Comparison of ENCODE assay signal across 8 mouse cellular contexts in the genomic region with DNA sequence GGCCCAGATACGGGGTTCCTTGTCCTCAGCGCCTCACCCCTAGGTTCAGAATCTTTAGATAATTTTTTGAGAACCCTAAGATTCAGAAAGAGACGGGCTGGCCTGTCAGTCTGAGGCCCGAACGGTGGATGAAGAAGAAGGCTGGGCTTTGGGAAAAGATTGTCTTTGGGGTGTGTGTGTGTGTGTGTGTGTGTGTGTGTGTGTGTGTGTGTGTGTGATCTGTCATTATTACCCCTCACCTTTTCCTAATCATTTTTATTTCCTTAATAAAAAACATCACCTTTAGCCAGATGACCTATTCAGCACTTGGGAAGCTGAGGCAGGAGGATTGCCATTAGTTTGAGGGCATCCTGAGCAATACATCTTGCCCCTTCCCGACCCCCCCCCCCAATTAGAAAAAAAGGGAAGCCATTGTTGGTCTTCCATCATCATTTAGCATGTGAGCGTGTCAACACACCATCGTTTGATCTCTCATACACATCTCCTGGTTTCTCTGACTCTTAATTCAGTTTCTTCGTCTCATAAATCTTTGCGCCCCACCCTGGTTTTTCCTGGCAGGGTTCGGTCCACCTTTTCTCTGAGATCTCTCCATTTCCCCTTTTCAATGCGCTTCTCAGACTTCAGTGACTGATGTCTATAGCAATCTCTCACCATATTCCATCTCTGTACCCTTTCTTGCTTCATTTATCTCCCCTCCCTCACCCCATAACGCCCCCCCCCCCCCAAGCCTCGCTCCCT. TPM values are rescaled to one million over a fixed set of nuclear protein-coding genes. Genes with fewer than 3 reads are reported as not detected.
DNase-seq lines count a peak whose midpoint lies in the region; ATAC-seq lines count a peak whose summit lies in the region.

No protein-coding gene starts in this region.

- peak overlapping the region; percentile 68 for H3K4me3 ChIP-seq in kidney, embryonic 16.5 days (ENCODE audit: low read length)
- H3K4me3 ChIP-seq in embryonic facial prominence, embryonic 12.5 days, result peak overlapping the region; percentile 93; the same call in 1 of the 2 replicates
- peak overlapping the region; percentile 94 for H3K4me3 ChIP-seq in hindbrain, embryonic 15.5 days
- H3K4me3 ChIP-seq in midbrain, embryonic 15.5 days, result peak overlapping the region; percentile 86

- no peak for ATAC-seq in kidney, embryonic 16.5 days (ENCODE audit: low FRiP score, low TSS enrichment)
- ATAC-seq in embryonic facial prominence, embryonic 12.5 days (ENCODE audit: insufficient number of reproducible peaks, insufficient read depth, low FRiP score, low TSS enrichment), result no peak
- no peak for ATAC-seq in hindbrain, embryonic 15.5 days (ENCODE audit: low FRiP score, low read depth)
- ATAC-seq in midbrain, embryonic 15.5 days (replicated peaks), result no peak
- ATAC-seq in inflammation-experienced regulatory T-cells, adult 6 months, result no peak

- peaks cover 60% of the 10 kb centered on the region for H3K4me1 ChIP-seq in kidney, embryonic 16.5 days (ENCODE audit: insufficient read depth, low read length)
- peaks cover 47% of the 10 kb centered on the region for H3K4me1 ChIP-seq in embryonic facial prominence, embryonic 12.5 days
- peaks cover 57% of the 10 kb centered on the region for H3K4me1 ChIP-seq in hindbrain, embryonic 15.5 days (replicated peaks)
- H3K4me1 ChIP-seq in midbrain, embryonic 15.5 days, result peaks cover 43% of the 10 kb centered on the region

- no peaks in the 10 kb centered on the region for H3K9me3 ChIP-seq in kidney, embryonic 16.5 days (ENCODE audit: low read length)
- H3K9me3 ChIP-seq in embryonic facial prominence, embryonic 12.5 days, result no peaks in the 10 kb centered on the region
- no peaks in the 10 kb centered on the region for H3K9me3 ChIP-seq in hindbrain, embryonic 15.5 days
- H3K9me3 ChIP-seq in midbrain, embryonic 15.5 days, result no peaks in the 10 kb centered on the region

- H3K4me2 ChIP-seq in kidney, embryonic 16.5 days (replicated peaks; ENCODE audit: low read depth, low read length), result peak overlapping the region; percentile 99
- H3K4me2 ChIP-seq in embryonic facial prominence, embryonic 12.5 days (replicated peaks), result peak overlapping the region; percentile 99
- peak overlapping the region; percentile 98 for H3K4me2 ChIP-seq in hindbrain, embryonic 15.5 days
- peak overlapping the region; percentile 95 for H3K4me2 ChIP-seq in midbrain, embryonic 15.5 days

- peak overlapping the region; percentile 100 for H3K9ac ChIP-seq in kidney, embryonic 16.5 days (replicated peaks; ENCODE audit: low read length)
- H3K9ac ChIP-seq in embryonic facial prominence, embryonic 12.5 days, result peak overlapping the region; percentile 36
- peak overlapping the region; percentile 56 for H3K9ac ChIP-seq in hindbrain, embryonic 15.5 days
- H3K9ac ChIP-seq in midbrain, embryonic 15.5 days, result peak overlapping the region; percentile 99

- peaks cover 9% of the 10 kb centered on the region for H3K36me3 ChIP-seq in kidney, embryonic 16.5 days (ENCODE audit: insufficient read depth, low read length)
- peaks cover 8% of the 10 kb centered on the region for H3K36me3 ChIP-seq in embryonic facial prominence, embryonic 12.5 days
- H3K36me3 ChIP-seq in hindbrain, embryonic 15.5 days, result peaks cover 6% of the 10 kb centered on the region
- peaks cover 7% of the 10 kb centered on the region; the same call in 1 of the 2 replicates for H3K36me3 ChIP-seq in midbrain, embryonic 15.5 days (replicated peaks)

- no peaks in the 10 kb centered on the region for H3K27me3 ChIP-seq in kidney, embryonic 16.5 days (ENCODE audit: insufficient read depth, low read length)
- H3K27me3 ChIP-seq in embryonic facial prominence, embryonic 12.5 days, result no peaks in the 10 kb centered on the region
- H3K27me3 ChIP-seq in hindbrain, embryonic 15.5 days, result no peaks in the 10 kb centered on the region
- no peaks in the 10 kb centered on the region for H3K27me3 ChIP-seq in midbrain, embryonic 15.5 days (replicated peaks)

- DNase-seq in kidney, adult 9 months, result no peak
- no peak for DNase-seq in urinary bladder, adult 18-20 months (ENCODE audit: low spot score in 2 of 2)
- DNase-seq in urinary bladder, postnatal 4 days (ENCODE audit: low spot score in 2 of 2), result no peak

- peak overlapping the region; percentile 99 for H3K27ac ChIP-seq in kidney, embryonic 16.5 days (ENCODE audit: low read length)
- H3K27ac ChIP-seq in embryonic facial prominence, embryonic 12.5 days, result peak overlapping the region; percentile 100
- peak overlapping the region; percentile 100 for H3K27ac ChIP-seq in hindbrain, embryonic 15.5 days (replicated peaks)
- peak overlapping the region; percentile 100 for H3K27ac ChIP-seq in midbrain, embryonic 15.5 days

- WGBS in kidney, embryonic 16.5 days, result 25% methylated on average over 14 of the region's 14 CpGs
- WGBS in embryonic facial prominence, embryonic 12.5 days, result 21% methylated on average over 13 of the region's 14 CpGs
- WGBS in hindbrain, embryonic 15.5 days, result 14% methylated on average over 13 of the region's 14 CpGs
- WGBS in midbrain, embryonic 15.5 days, result 14% methylated on average over 13 of the region's 14 CpGs

RNA-seq across cellular contexts. Expression of a gene that starts 0.8 kb away (rescaled TPM):
- polyA plus RNA-seq in kidney, embryonic 16.5 days (2015; fragmentation: Nextera tagmentation; extraction: Ambion mirVana), result 269 and 274 TPM in 2 replicates
- polyA plus RNA-seq in embryonic facial prominence, embryonic 12.5 days (2016; fragmentation: Nextera tagmentation; extraction: Ambion mirVana), result 390 and 395 TPM in 2 replicates
- 766 and 864 TPM in 2 replicates for polyA plus RNA-seq in hindbrain, embryonic 15.5 days (2015; fragmentation: Nextera tagmentation; extraction: Ambion mirVana)
- polyA plus RNA-seq in midbrain, embryonic 15.5 days (2015; fragmentation: Nextera tagmentation; extraction: Ambion mirVana), result 880 and 884 TPM in 2 replicates
- 10 to 100 TPM in 2 of 3 experiments, 1 to 10 TPM in 1; 9.5 to 15.5 (median 12.1) TPM for polyA plus RNA-seq in inflammation-experienced regulatory T-cells, adult 6 months (2017; shearing (Covaris generic))

RNA-seq across cellular contexts. Expression of a gene that starts 7.6 kb away (rescaled TPM):
- 1.3 and 2.6 TPM in 2 replicates for polyA plus RNA-seq in kidney, embryonic 16.5 days (2015; fragmentation: Nextera tagmentation; extraction: Ambion mirVana)
- polyA plus RNA-seq in embryonic facial prominence, embryonic 12.5 days (2016; fragmentation: Nextera tagmentation; extraction: Ambion mirVana), result 3.1 and 4.1 TPM in 2 replicates
- polyA plus RNA-seq in hindbrain, embryonic 15.5 days (2015; fragmentation: Nextera tagmentation; extraction: Ambion mirVana), result 3.1 and 3.5 TPM in 2 replicates
- 2.8 and 3.2 TPM in 2 replicates for polyA plus RNA-seq in midbrain, embryonic 15.5 days (2015; fragmentation: Nextera tagmentation; extraction: Ambion mirVana)
- 10 to 100 TPM; 30.8 to 40.1 (median 38.3) TPM for polyA plus RNA-seq in inflammation-experienced regulatory T-cells, adult 6 months (2017; shearing (Covaris generic))

RNA-seq across cellular contexts. Expression of a gene that starts 12.1 kb away (rescaled TPM):
- 366 and 380 TPM in 2 replicates for polyA plus RNA-seq in kidney, embryonic 16.5 days (2015; fragmentation: Nextera tagmentation; extraction: Ambion mirVana)
- 419 and 427 TPM in 2 replicates for polyA plus RNA-seq in embryonic facial prominence, embryonic 12.5 days (2016; fragmentation: Nextera tagmentation; extraction: Ambion mirVana)
- 565 and 615 TPM in 2 replicates for polyA plus RNA-seq in hindbrain, embryonic 15.5 days (2015; fragmentation: Nextera tagmentation; extraction: Ambion mirVana)
- polyA plus RNA-seq in midbrain, embryonic 15.5 days (2015; fragmentation: Nextera tagmentation; extraction: Ambion mirVana), result 559 and 568 TPM in 2 replicates
- 10 to 100 TPM; 35.6 to 70.5 (median 42.2) TPM for polyA plus RNA-seq in inflammation-experienced regulatory T-cells, adult 6 months (2017; shearing (Covaris generic))

RNA-seq across cellular contexts. Expression of a gene that starts 31.0 kb away (rescaled TPM):
- polyA plus RNA-seq in kidney, embryonic 16.5 days (2015; fragmentation: Nextera tagmentation; extraction: Ambion mirVana), result 0.10 and 0.28 TPM in 2 replicates
- polyA plus RNA-seq in embryonic facial prominence, embryonic 12.5 days (2016; fragmentation: Nextera tagmentation; extraction: Ambion mirVana), result 0.09 and 0.39 TPM in 2 replicates
- 0.14 and 0.32 TPM in 2 replicates for polyA plus RNA-seq in hindbrain, embryonic 15.5 days (2015; fragmentation: Nextera tagmentation; extraction: Ambion mirVana)
- polyA plus RNA-seq in midbrain, embryonic 15.5 days (2015; fragmentation: Nextera tagmentation; extraction: Ambion mirVana), result 0.21 and 0.33 TPM in 2 replicates
- polyA plus RNA-seq in inflammation-experienced regulatory T-cells, adult 6 months (2017; shearing (Covaris generic)), result 100 to 1,000 TPM; 319 to 446 (median 407) TPM

RNA-seq across cellular contexts. Expression of a gene that starts 46.3 kb away (rescaled TPM):
- polyA plus RNA-seq in kidney, embryonic 16.5 days (2015; fragmentation: Nextera tagmentation; extraction: Ambion mirVana), result 178 and 179 TPM in 2 replicates
- polyA plus RNA-seq in embryonic facial prominence, embryonic 12.5 days (2016; fragmentation: Nextera tagmentation; extraction: Ambion mirVana), result 119 and 121 TPM in 2 replicates
- polyA plus RNA-seq in hindbrain, embryonic 15.5 days (2015; fragmentation: Nextera tagmentation; extraction: Ambion mirVana), result 92.5 and 102 TPM in 2 replicates
- 94.5 and 95.5 TPM in 2 replicates for polyA plus RNA-seq in midbrain, embryonic 15.5 days (2015; fragmentation: Nextera tagmentation; extraction: Ambion mirVana)
- 10 to 100 TPM; 36.7 to 65.7 (median 62.6) TPM for polyA plus RNA-seq in inflammation-experienced regulatory T-cells, adult 6 months (2017; shearing (Covaris generic))

Comparison
In these comparisons a context has a peak if more than half of its experiments do, and no peak if none do; other contexts are left out.
1. H3K9ac ChIP-seq: peak in every context shown above with its lines; median percentile 100 in kidney, embryonic 16.5 days; 99 in midbrain, embryonic 15.5 days; 56 in hindbrain, embryonic 15.5 days; 36 in embryonic facial prominence, embryonic 12.5 days.
2. RNA of a gene that starts 0.8 kb away (polyA plus RNA-seq): 880 to 884 TPM in midbrain, embryonic 15.5 days, 766 to 864 TPM in hindbrain, embryonic 15.5 days, 390 to 395 TPM in embryonic facial prominence, embryonic 12.5 days and 269 to 274 TPM in kidney, embryonic 16.5 days; 9.5 to 15.5 TPM in inflammation-experienced regulatory T-cells, adult 6 months; every median in the first group is over 10 times any median in the second.
3. Peak in every context shown above with its lines, with median percentiles within 50 percentile points of each other: H3K27ac ChIP-seq, H3K4me2 ChIP-seq and H3K4me3 ChIP-seq.